Mouse (Mus musculus) forebrain, embryonic 12.5 days (tissue): ENCODE measurements at regions not wholly inside any gene's neighbourhood (a gene's known extent, or its start where the extent isn't known, plus 50 kb on each side); places are given as distances from the start of the nearest gene placed in this dataset.

ENCODE experiments used
- ATAC-seq: fragments of 200-750 bp; cut with Nextera tagmentation; 2 replicates; pipeline ENCODE4 v1.8.0; 2017; ENCODE audit warnings: moderate TSS enrichment; ENCODE audit not compliant: low FRiP score
- H3K27ac ChIP-seq: fragments of 300-500 bp; sonication (generic); 2 replicates; pipeline ENCODE4 v1.5.1; 2016; ENCODE audit warnings: mild to moderate bottlenecking
- H3K27me3 ChIP-seq: fragments of 300-500 bp; sonication (generic); 2 replicates; pipeline ENCODE4 v1.6.1; 2016; ENCODE audit warnings: mild to moderate bottlenecking
- H3K36me3 ChIP-seq: fragments of 300-500 bp; sonication (generic); replicated peaks from 2 replicates; pipeline ENCODE4 v1.6.1; 2016; ENCODE audit warnings: mild to moderate bottlenecking
- H3K4me1 ChIP-seq: fragments of 300-500 bp; sonication (generic); 2 replicates; pipeline ENCODE4 v1.6.1; 2016
- H3K4me2 ChIP-seq: fragments of 300-500 bp; sonication (generic); 2 replicates; pipeline ENCODE4 v1.6.1; 2016; ENCODE audit warnings: mild to moderate bottlenecking, moderate library complexity
- H3K4me3 ChIP-seq: fragments of 300-500 bp; sonication (generic); replicated peaks from 2 replicates; pipeline ENCODE4 v1.5.1; 2016; ENCODE audit warnings: mild to moderate bottlenecking
- H3K9ac ChIP-seq: fragments of 300-500 bp; sonication (generic); 2 replicates; pipeline ENCODE4 v1.6.1; 2016; ENCODE audit warnings: mild to moderate bottlenecking
- H3K9me3 ChIP-seq: fragments of 300-500 bp; sonication (generic); 2 replicates; pipeline ENCODE4 v1.6.1; 2016
- WGBS: fragments of 180-500 bp; shearing (Covaris S2); methylation state at CpG from one replicate; pipeline ENCODE4 v1.1.7; 2016; 5-methylcytosine and 5-hydroxymethylcytosine counted together

DNA sequence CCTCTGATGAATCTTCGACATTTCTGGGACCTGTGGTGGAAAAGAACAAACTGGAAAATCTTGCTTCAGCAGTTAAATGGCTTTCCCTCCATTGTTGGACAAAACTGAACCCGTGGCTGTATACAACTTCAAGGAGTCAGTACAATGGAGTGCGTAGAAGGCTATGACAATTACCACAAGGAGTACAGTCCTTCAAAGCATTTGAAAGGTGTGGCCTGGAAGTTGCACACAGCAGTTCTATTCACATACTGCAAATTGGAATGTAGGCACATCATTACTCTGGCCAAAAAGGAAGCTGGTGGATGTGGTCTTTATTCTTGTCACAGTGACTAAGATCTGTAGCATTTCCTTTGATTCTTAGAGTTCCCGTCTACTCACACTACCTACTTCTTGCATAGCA lies 215.7 kb upstream of the Lcorl start:
- ATAC-seq, result 0 out of 2 replicates have a peak, but pooled peaks have one; percentile 11
- Histone ChIP-seq H3K4me3 (no peak overlapping the region), H3K27ac (no peak overlapping the region), H3K4me1 (peaks cover 7% of the 10 kb centered on the region; the same call in 1 of the 2 replicates), H3K36me3 (no peaks in the 10 kb centered on the region), H3K27me3 (no peaks in the 10 kb centered on the region), H3K9ac (no peak overlapping the region), H3K9me3 (no peaks in the 10 kb centered on the region), H3K4me2 (no peak overlapping the region)
- WGBS, result 43% methylated on average over 4 of the region's 4 CpGs

GRCm38 (mm10) chr5:46059910-46060309 lies 202.5 kb upstream of the Lcorl start:
- Histone ChIP-seq H3K9ac (no peak overlapping the region), H3K27me3 (no peaks in the 10 kb centered on the region), H3K4me2 (no peak overlapping the region), H3K4me1 (no peaks in the 10 kb centered on the region), H3K27ac (no peak overlapping the region), H3K4me3 (no peak overlapping the region), H3K36me3 (no peaks in the 10 kb centered on the region), H3K9me3 (no peaks in the 10 kb centered on the region)
- WGBS, result 81% methylated on average over 3 of the region's 3 CpGs
- ATAC-seq, result no peak

DNA sequence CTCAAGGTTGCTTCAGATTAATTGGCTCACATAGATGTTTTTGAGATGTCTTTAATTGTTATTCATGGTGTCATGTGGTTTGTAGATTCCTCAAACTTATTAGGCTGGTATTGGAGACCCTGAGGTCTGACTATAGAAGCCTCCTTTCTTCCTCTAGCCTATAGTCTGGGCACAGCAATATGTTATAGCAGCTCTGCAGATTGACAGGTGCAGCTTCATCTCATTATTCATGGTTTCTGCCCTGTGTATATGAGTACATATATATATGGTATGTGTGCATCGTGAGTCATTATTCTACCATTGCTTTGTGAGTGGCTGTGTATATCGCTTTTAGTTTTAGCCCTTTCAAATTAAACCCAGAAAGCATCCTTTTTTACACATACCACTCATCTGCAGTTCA lies 197.4 kb upstream of the Lcorl start:
- H3K9me3 ChIP-seq, result no peaks in the 10 kb centered on the region
- no peak overlapping the region for H3K27ac ChIP-seq
- H3K4me1 ChIP-seq, result peaks cover 11% of the 10 kb centered on the region; the same call in 1 of the 2 replicates
- H3K36me3 ChIP-seq, result no peaks in the 10 kb centered on the region
- H3K4me2 ChIP-seq, result no peak overlapping the region
- no peak overlapping the region for H3K9ac ChIP-seq
- H3K27me3 ChIP-seq, result no peaks in the 10 kb centered on the region
- peak; percentile 30; the same call in 1 of the 2 replicates for ATAC-seq
- WGBS, result 86% methylated on average over 2 of the region's 2 CpGs
- H3K4me3 ChIP-seq, result no peak overlapping the region

- H3K27ac ChIP-seq, result no peak overlapping the region
- H3K4me1 ChIP-seq, result 0 out of 2 replicates have a peak, but pooled peaks cover 4% of the 10 kb centered on the region
- ATAC-seq, result peak; percentile 64; the same call in 1 of the 2 replicates
- H3K27me3 ChIP-seq, result no peaks in the 10 kb centered on the region
- no peaks in the 10 kb centered on the region for H3K9me3 ChIP-seq
- WGBS, result 50% methylated on average over 6 of the region's 6 CpGs
- H3K4me2 ChIP-seq, result no peak overlapping the region; the same call in 1 of the 2 replicates
- no peaks in the 10 kb centered on the region for H3K36me3 ChIP-seq
- no peak overlapping the region for H3K4me3 ChIP-seq
- no peak overlapping the region for H3K9ac ChIP-seq
Measured at GRCm38 (mm10) chr5:46042684-46043348, 185.4 kb upstream of the Lcorl start.

DNA sequence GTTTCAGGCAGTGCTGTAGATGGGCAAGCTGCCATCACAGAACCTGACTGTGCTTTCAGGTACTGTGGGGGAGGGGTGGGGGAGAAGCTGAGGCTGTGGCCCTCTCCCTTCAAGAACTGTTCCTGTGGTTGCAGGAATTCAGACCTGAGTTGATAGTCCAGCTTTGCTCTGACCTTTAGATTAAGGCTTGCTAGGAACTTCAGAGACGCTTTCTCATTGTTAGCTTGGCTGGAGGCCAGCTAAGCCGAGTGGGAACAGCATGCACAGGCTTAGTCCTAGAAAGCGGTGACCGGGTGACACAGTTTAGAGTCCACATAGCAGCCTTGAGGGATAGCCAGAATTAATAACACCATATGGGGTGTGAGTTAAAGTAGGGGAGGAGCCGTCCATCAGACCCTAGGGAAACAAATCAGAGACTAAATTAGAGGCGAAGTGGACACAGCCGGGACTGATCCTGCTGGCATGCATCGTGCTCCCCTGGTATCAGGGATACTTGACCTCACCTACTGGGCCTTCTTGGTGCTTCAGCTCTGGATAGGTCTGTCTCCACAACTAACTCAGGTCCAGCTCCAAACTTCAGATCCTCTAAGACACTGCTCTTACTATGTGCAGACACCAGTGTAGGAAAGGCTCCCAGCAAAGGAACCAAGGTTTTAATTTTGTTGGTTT lies 175.7 kb upstream of the Lcorl start:
- 58% methylated on average over 8 of the region's 8 CpGs for WGBS
- ATAC-seq, result peak; percentile 60; the same call in 1 of the 2 replicates

GRCm38 (mm10) chr5:46032206-46032605 lies 174.8 kb upstream of the Lcorl start:
- Histone ChIP-seq H3K4me1 (peaks cover 6% of the 10 kb centered on the region), H3K4me3 (no peak overlapping the region), H3K9ac (no peak overlapping the region), H3K9me3 (no peaks in the 10 kb centered on the region), H3K27ac (no peak overlapping the region), H3K27me3 (no peaks in the 10 kb centered on the region), H3K4me2 (no peak overlapping the region), H3K36me3 (no peaks in the 10 kb centered on the region)
- WGBS, result 87% methylated on average over 2 of the region's 2 CpGs
- no peak for ATAC-seq

More for the DNA sequence above, 175.7 kb upstream of the Lcorl start:
- no peak overlapping the region for H3K4me2 ChIP-seq
- H3K27ac ChIP-seq, result no peak overlapping the region
- no peak overlapping the region for H3K9ac ChIP-seq
- H3K27me3 ChIP-seq, result no peaks in the 10 kb centered on the region
- no peaks in the 10 kb centered on the region for H3K36me3 ChIP-seq
- peaks cover 6% of the 10 kb centered on the region for H3K4me1 ChIP-seq
- H3K9me3 ChIP-seq, result no peaks in the 10 kb centered on the region
- no peak overlapping the region for H3K4me3 ChIP-seq

- H3K36me3 ChIP-seq, result no peaks in the 10 kb centered on the region
- H3K4me1 ChIP-seq, result no peaks in the 10 kb centered on the region
- H3K9ac ChIP-seq, result no peak overlapping the region
- H3K27ac ChIP-seq, result no peak overlapping the region
- WGBS, result 62% methylated on average over 3 of the region's 3 CpGs
- H3K4me2 ChIP-seq, result no peak overlapping the region
- ATAC-seq, result no peak
- H3K9me3 ChIP-seq, result no peaks in the 10 kb centered on the region
- H3K4me3 ChIP-seq, result no peak overlapping the region
- H3K27me3 ChIP-seq, result no peaks in the 10 kb centered on the region
Measured at GRCm38 (mm10) chr5:46024138-46024537, 166.7 kb upstream of the Lcorl start.

GRCm38 (mm10) chr5:46023456-46023855 lies 166.0 kb upstream of the Lcorl start:
- no peaks in the 10 kb centered on the region for H3K9me3 ChIP-seq
- H3K27ac ChIP-seq, result no peak overlapping the region
- H3K9ac ChIP-seq, result no peak overlapping the region
- no peaks in the 10 kb centered on the region for H3K4me1 ChIP-seq
- H3K36me3 ChIP-seq, result no peaks in the 10 kb centered on the region
- H3K27me3 ChIP-seq, result no peaks in the 10 kb centered on the region
- no peak for ATAC-seq
- no peak overlapping the region for H3K4me3 ChIP-seq
- 53% methylated on average over 6 of the region's 6 CpGs for WGBS
- no peak overlapping the region for H3K4me2 ChIP-seq

- H3K4me3 ChIP-seq, result no peak overlapping the region
- WGBS, result 80% methylated on average over 7 of the region's 7 CpGs
- no peak overlapping the region for H3K4me2 ChIP-seq
- no peaks in the 10 kb centered on the region for H3K27me3 ChIP-seq
- H3K36me3 ChIP-seq, result no peaks in the 10 kb centered on the region
- H3K9me3 ChIP-seq, result no peaks in the 10 kb centered on the region
- no peak overlapping the region for H3K27ac ChIP-seq
- H3K9ac ChIP-seq, result no peak overlapping the region
- no peak for ATAC-seq
- H3K4me1 ChIP-seq, result no peaks in the 10 kb centered on the region
Measured at GRCm38 (mm10) chr5:46022047-46022422, 164.6 kb upstream of the Lcorl start.

- H3K9me3 ChIP-seq, result no peaks in the 10 kb centered on the region
- no peak for ATAC-seq
- WGBS, result 79% methylated on average over 2 of the region's 2 CpGs
Measured at GRCm38 (mm10) chr5:46021398-46022046, 164.1 kb upstream of the Lcorl start.

GRCm38 (mm10) chr5:46020175-46020574 lies 162.8 kb upstream of the Lcorl start:
- H3K27me3 ChIP-seq, result no peaks in the 10 kb centered on the region
- no peak for ATAC-seq
- no peak overlapping the region for H3K9ac ChIP-seq
- no peak overlapping the region for H3K4me3 ChIP-seq
- no peak overlapping the region for H3K4me2 ChIP-seq
- WGBS, result 93% methylated on average over 4 of the region's 4 CpGs
- no peak overlapping the region for H3K27ac ChIP-seq
- H3K9me3 ChIP-seq, result no peaks in the 10 kb centered on the region
- H3K4me1 ChIP-seq, result no peaks in the 10 kb centered on the region
- H3K36me3 ChIP-seq, result no peaks in the 10 kb centered on the region

More at GRCm38 (mm10) chr5:46021398-46022046, 164.1 kb upstream of the Lcorl start:
- Histone ChIP-seq H3K9ac (no peak overlapping the region), H3K4me2 (no peak overlapping the region), H3K36me3 (no peaks in the 10 kb centered on the region), H3K4me3 (no peak overlapping the region), H3K27me3 (no peaks in the 10 kb centered on the region), H3K4me1 (no peaks in the 10 kb centered on the region), H3K27ac (no peak overlapping the region)

GRCm38 (mm10) chr5:46007446-46007845 lies 150.0 kb upstream of the Lcorl start:
- no peak for ATAC-seq
- Histone ChIP-seq H3K36me3 (no peaks in the 10 kb centered on the region), H3K4me3 (no peak overlapping the region), H3K9me3 (no peaks in the 10 kb centered on the region), H3K4me2 (no peak overlapping the region), H3K9ac (no peak overlapping the region), H3K4me1 (no peaks in the 10 kb centered on the region), H3K27me3 (no peaks in the 10 kb centered on the region), H3K27ac (no peak overlapping the region)
- WGBS, result 92% methylated on average over 9 of the region's 9 CpGs
